Comparison of ENCODE assay signal across 8 mouse cellular contexts in genomic region chr14:52020486-52021137, GRCm38 (mm10). TPM values are rescaled to one million over a fixed set of nuclear protein-coding genes. Genes with fewer than 3 reads are reported as not detected.
A peak's percentile ranks its signal among the peaks of the same experiment; 100 is the strongest.
DNase-seq lines count a peak whose midpoint lies in the region; ATAC-seq and TF ChIP-seq lines count a peak whose summit lies in the region.

Gene Zfp219 (minus strand): TSS chr14:52020733.

- H3K27ac ChIP-seq in forebrain, embryonic 13.5 days = peak within 1 kb of the TSS; percentile 99
- H3K27ac ChIP-seq in liver, embryonic 16.5 days (ENCODE audit: low read length) = peak within 1 kb of the TSS; percentile 88
- H3K27ac ChIP-seq in neural tube, embryonic 14.5 days (ENCODE audit: low read depth, low read length) = peak within 1 kb of the TSS; percentile 99
- peak within 1 kb of the TSS; percentile 91 for H3K27ac ChIP-seq in thymus, adult 2 months (ENCODE audit: control insufficient read depth, insufficient read depth, low read length)

- no peaks in the 10 kb centered on the region for H3K9me3 ChIP-seq in G1E (replicated peaks)
- H3K9me3 ChIP-seq in forebrain, embryonic 13.5 days (replicated peaks) = no peaks in the 10 kb centered on the region
- H3K9me3 ChIP-seq in liver, embryonic 16.5 days (replicated peaks; ENCODE audit: control insufficient read depth, low read length) = no peaks in the 10 kb centered on the region
- H3K9me3 ChIP-seq in neural tube, embryonic 14.5 days (ENCODE audit: control insufficient read depth, low read length) = no peaks in the 10 kb centered on the region

- peak within 1 kb of the TSS; percentile 80 for H3K4me3 ChIP-seq in G1E (ENCODE audit: low read depth, low read length)
- peak within 1 kb of the TSS; percentile 66 for H3K4me3 ChIP-seq in forebrain, embryonic 13.5 days
- peak within 1 kb of the TSS; percentile 75 for H3K4me3 ChIP-seq in liver, embryonic 16.5 days (ENCODE audit: low read depth, low read length)
- H3K4me3 ChIP-seq in neural tube, embryonic 14.5 days (ENCODE audit: low read depth, low read length) = peak within 1 kb of the TSS; percentile 74
- H3K4me3 ChIP-seq in thymus, adult 2 months (ENCODE audit: control insufficient read depth, insufficient read depth, low read length) = peak within 1 kb of the TSS; percentile 71

- TF ChIP-seq CTCF in G1E (IDR thresholded peaks at IDR 0.05; ENCODE audit: low read depth, low read length) = no peak
- peak; percentile 67; the same call in 1 of the 2 replicates for TF ChIP-seq CTCF in thymus, adult 2 months (IDR thresholded peaks at IDR 0.05; ENCODE audit: borderline replicate concordance, control insufficient read depth, extremely low read depth, insufficient read depth, low read length, poor library complexity)

- intact Hi-C loops in heart, postnatal 10 days (cut with DNase I) = loop anchor here (2.0 kb wide), 1 partner anchor 84 kb away; the partner anchor contains the start of gene Hnrnpc

- peaks cover 76% of the 10 kb centered on the region for H3K4me1 ChIP-seq in G1E (ENCODE audit: insufficient read depth, low read depth, low read length)
- H3K4me1 ChIP-seq in forebrain, embryonic 13.5 days = peaks cover 55% of the 10 kb centered on the region
- peaks cover 70% of the 10 kb centered on the region for H3K4me1 ChIP-seq in liver, embryonic 16.5 days (ENCODE audit: control insufficient read depth, low read depth, low read length)
- H3K4me1 ChIP-seq in neural tube, embryonic 14.5 days (ENCODE audit: control insufficient read depth, insufficient read depth, low read length) = peaks cover 26% of the 10 kb centered on the region
- peaks cover 25% of the 10 kb centered on the region for H3K4me1 ChIP-seq in thymus, adult 2 months (replicated peaks; ENCODE audit: control insufficient read depth, insufficient read depth, low read length)

- peak; percentile 41; the same call in 1 of the 2 replicates for ATAC-seq in G1E (ENCODE audit: extremely low read depth, insufficient number of reproducible peaks, low FRiP score, poor library complexity, severe bottlenecking)
- ATAC-seq in forebrain, embryonic 13.5 days = peak; percentile 50
- ATAC-seq in liver, embryonic 16.5 days (ENCODE audit: low read depth) = peak; percentile 72
- peak; percentile 64 for ATAC-seq in neural tube, embryonic 14.5 days (ENCODE audit: low read depth)

- DNase-seq in G1E (ENCODE audit: low spot score) = peak; percentile 68
- peak; percentile 44 for DNase-seq in c-Kit-positive CD71-negative TER-119-negative erythroid progenitor cells, embryonic 14.5 days (ENCODE audit: low read depth)
- DNase-seq in heart, postnatal 10 days = peak; percentile 89 to 91
- peak; percentile 80 to 89 for DNase-seq in kidney, postnatal 4 days
- peak; percentile 77 for DNase-seq in thymus, adult 2 months

- no peak for TF ChIP-seq POLR2A in thymus, adult 2 months (IDR thresholded peaks at IDR 0.05; ENCODE audit: control insufficient read depth, extremely low read depth, insufficient read depth, low read length, poor library complexity)

- H3K9ac ChIP-seq in forebrain, embryonic 13.5 days = peak within 1 kb of the TSS; percentile 92
- peak within 1 kb of the TSS; percentile 89 for H3K9ac ChIP-seq in liver, embryonic 16.5 days (ENCODE audit: low read depth, low read length)
- H3K9ac ChIP-seq in neural tube, embryonic 14.5 days (replicated peaks; ENCODE audit: low read depth, low read length) = peak within 1 kb of the TSS; percentile 93

- 4% methylated on average over 15 of the region's 15 CpGs for WGBS in forebrain, embryonic 13.5 days
- WGBS in liver, embryonic 16.5 days (ENCODE audit: insufficient replicate concordance) = 14% methylated on average over 15 of the region's 15 CpGs
- WGBS in neural tube, embryonic 14.5 days = 4% methylated on average over 15 of the region's 15 CpGs
- WGBS in thymus, adult 2 months = 25% methylated on average over 15 of the region's 15 CpGs

- H3K4me2 ChIP-seq in forebrain, embryonic 13.5 days = peak within 1 kb of the TSS; percentile 71
- peak within 1 kb of the TSS; percentile 81 for H3K4me2 ChIP-seq in liver, embryonic 16.5 days (ENCODE audit: low read depth, low read length)
- peak within 1 kb of the TSS; percentile 66 for H3K4me2 ChIP-seq in neural tube, embryonic 14.5 days (ENCODE audit: low read depth, low read length)

- no peaks in the 10 kb centered on the region for H3K27me3 ChIP-seq in G1E (ENCODE audit: insufficient read depth, low read length)
- H3K27me3 ChIP-seq in forebrain, embryonic 13.5 days = no peaks in the 10 kb centered on the region
- H3K27me3 ChIP-seq in liver, embryonic 16.5 days (ENCODE audit: control insufficient read depth, insufficient read depth, low read depth, low read length) = no peaks in the 10 kb centered on the region
- no peaks in the 10 kb centered on the region for H3K27me3 ChIP-seq in neural tube, embryonic 14.5 days (ENCODE audit: control insufficient read depth, insufficient read depth, low read length)
- H3K27me3 ChIP-seq in thymus, adult 2 months (ENCODE audit: control insufficient read depth, insufficient read depth, low read length) = no peaks in the 10 kb centered on the region

- peaks cover 24% of the 10 kb centered on the region for H3K36me3 ChIP-seq in G1E (replicated peaks)
- H3K36me3 ChIP-seq in forebrain, embryonic 13.5 days (ENCODE audit: poor library complexity, severe bottlenecking) = no peaks in the 10 kb centered on the region
- no peaks in the 10 kb centered on the region for H3K36me3 ChIP-seq in liver, embryonic 16.5 days (ENCODE audit: control insufficient read depth, insufficient read depth)
- H3K36me3 ChIP-seq in neural tube, embryonic 14.5 days (ENCODE audit: control insufficient read depth, insufficient read depth, low read length) = no peaks in the 10 kb centered on the region
- H3K36me3 ChIP-seq in thymus, adult 2 months (ENCODE audit: control insufficient read depth, insufficient read depth, low read length) = no peaks in the 10 kb centered on the region

RNA-seq across cellular contexts. Expression of gene Zfp219, which starts in this region (rescaled TPM):
- 28.1 and 29.6 TPM in 2 replicates for total RNA-seq in G1E (2014; fragmentation: Nextera tagmentation)
- 16.4 and 16.9 TPM in 2 replicates for total RNA-seq in G1E (2017)
- polyA plus RNA-seq in G1E (2012) = 83.1 and 97.0 TPM in 2 replicates
- polyA plus RNA-seq in forebrain, embryonic 13.5 days (2015; fragmentation: Nextera tagmentation; extraction: Ambion mirVana) = 52.3 and 58.6 TPM in 2 replicates
- total RNA-seq in heart, postnatal 10 days (2021) = 10 to 100 TPM; 33.8 to 38.0 TPM
- 7.4 and 8.9 TPM in 2 replicates for polyA plus RNA-seq in liver, embryonic 16.5 days (2015; fragmentation: Nextera tagmentation; extraction: Ambion mirVana)
- 24.1 and 27.4 TPM in 2 replicates for polyA plus RNA-seq in neural tube, embryonic 14.5 days (2014; fragmentation: Nextera tagmentation; extraction: Ambion mirVana)
- 253 and 269 TPM in 2 replicates for polyA plus RNA-seq in thymus, adult 2 months (2012; rRNA removed)

Comparison
In these comparisons a context has a peak if more than half of its experiments do, and no peak if none do; other contexts are left out.
1. Peak in every context shown above with its lines: DNase-seq, ATAC-seq, H3K4me3 ChIP-seq and H3K27ac ChIP-seq.